Mouse (Mus musculus) liver, postnatal 0 days (tissue): ENCODE measurements at regions not wholly inside any gene's neighbourhood (a gene's known extent, or its start where the extent isn't known, plus 50 kb on each side); places are given as distances from the start of the nearest gene placed in this dataset.
"Not testable (repeated sequence)": the region's sequence is repeated elsewhere in the genome, so short reads cannot be mapped to it uniquely, and the experiment has no call there.

Source experiments
- CTCF ChIP-seq: sonication (generic); IDR thresholded peaks from 2 replicates; pipeline ENCODE4 v1.5.1; 2016; ENCODE audit warnings: antibody characterized with exemption, low read depth
- EP300 ChIP-seq: IDR thresholded peaks from 2 replicates; pipeline ENCODE4 v1.6.1; 2016; ENCODE audit warnings: antibody characterized with exemption, low read depth, mild to moderate bottlenecking

DNA sequence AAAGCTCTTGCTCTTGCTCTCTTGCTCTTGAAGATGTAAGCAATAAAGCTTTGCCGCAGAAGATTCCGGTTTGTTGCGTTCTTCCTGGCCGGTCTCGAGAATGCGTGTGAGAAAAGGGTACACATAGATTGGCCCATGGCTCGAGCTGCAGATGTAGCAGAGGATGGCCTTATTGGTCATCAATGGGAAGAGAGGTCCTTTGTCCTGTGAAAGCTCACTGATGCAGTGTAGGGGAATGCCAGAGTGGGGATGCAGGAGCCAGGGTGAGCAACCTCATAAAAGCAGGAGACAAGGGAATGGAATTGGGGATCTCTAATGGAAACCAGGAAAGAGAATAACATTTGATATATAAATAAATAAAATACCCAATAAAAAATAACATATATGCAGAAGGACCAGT, 63.7 kb upstream of the Prl2c3 start:
- not testable (repeated sequence) for TF ChIP-seq CTCF, EP300
